Mouse (Mus musculus): ENCODE measurements at regions not wholly inside any gene's neighbourhood (a gene's known extent, or its start where the extent isn't known, plus 50 kb on each side); places are given as distances from the start of the nearest gene placed in this dataset.

GRCm38 (mm10) chr9:122687170-122687569, 60.0 kb upstream of the Topaz1 start:
- no peak for ATAC-seq (ENCODE audit: low FRiP score)

GRCm38 (mm10) chr9:122691879-122692278, 55.3 kb upstream of the Topaz1 start:
- Histone ChIP-seq H3K36me3 (replicated peaks) (no peaks in the 10 kb centered on the region), H3K27ac (no peak overlapping the region), H3K27me3 (no peaks in the 10 kb centered on the region), H3K4me2 (no peak overlapping the region), H3K4me3 (replicated peaks) (no peak overlapping the region), H3K9me3 (no peaks in the 10 kb centered on the region), H3K9ac (no peak overlapping the region), H3K4me1 (peaks cover 12% of the 10 kb centered on the region)
- 72% methylated on average over 6 of the region's 6 CpGs for WGBS
- no peak for ATAC-seq (ENCODE audit: low FRiP score)

More at GRCm38 (mm10) chr9:122687170-122687569, 60.0 kb upstream of the Topaz1 start:
- 17% methylated on average over 4 of the region's 4 CpGs for WGBS
- Histone ChIP-seq H3K4me2 (no peak overlapping the region), H3K4me1 (no peaks in the 10 kb centered on the region), H3K9me3 (no peaks in the 10 kb centered on the region), H3K4me3 (replicated peaks) (no peak overlapping the region), H3K27ac (no peak overlapping the region), H3K27me3 (0 out of 2 replicates have a peak, but pooled peaks cover 5% of the 10 kb centered on the region), H3K36me3 (replicated peaks) (no peaks in the 10 kb centered on the region), H3K9ac (no peak overlapping the region)

- Histone ChIP-seq H3K4me1 (peaks cover 12% of the 10 kb centered on the region), H3K36me3 (replicated peaks) (no peaks in the 10 kb centered on the region), H3K4me2 (no peak overlapping the region), H3K27ac (no peak overlapping the region), H3K9me3 (no peaks in the 10 kb centered on the region), H3K27me3 (no peaks in the 10 kb centered on the region), H3K4me3 (replicated peaks) (no peak overlapping the region), H3K9ac (no peak overlapping the region)
- 5% methylated on average over 1 of the region's 1 CpGs for whole genome bisulfite sequencing
- no peak for ATAC-seq (ENCODE audit: low FRiP score)
These were observed 51.4 kb upstream of the Topaz1 start for GRCm38 (mm10) chr9:122695724-122696123.

Small RNAs in the stretch of these regions (microRNA-seq; reads per million reads assigned to microRNA genes)
- 367 reads per million, percentile 65 among the genes with 10 or more reads in this experiment for gene Mir138-1
